Mouse (Mus musculus) retina, postnatal 7 days (tissue): ENCODE measurements around the gene Cpa1.
A peak's percentile ranks its signal among the peaks of the same experiment; 100 is the strongest.

Source experiments
- DNase-seq: peaks from one replicate; pipeline ENCODE4 v3.0.0-alpha.2; 2012; ENCODE audit warnings: low read depth, low spot score

Cpa1 gene

DNA sequence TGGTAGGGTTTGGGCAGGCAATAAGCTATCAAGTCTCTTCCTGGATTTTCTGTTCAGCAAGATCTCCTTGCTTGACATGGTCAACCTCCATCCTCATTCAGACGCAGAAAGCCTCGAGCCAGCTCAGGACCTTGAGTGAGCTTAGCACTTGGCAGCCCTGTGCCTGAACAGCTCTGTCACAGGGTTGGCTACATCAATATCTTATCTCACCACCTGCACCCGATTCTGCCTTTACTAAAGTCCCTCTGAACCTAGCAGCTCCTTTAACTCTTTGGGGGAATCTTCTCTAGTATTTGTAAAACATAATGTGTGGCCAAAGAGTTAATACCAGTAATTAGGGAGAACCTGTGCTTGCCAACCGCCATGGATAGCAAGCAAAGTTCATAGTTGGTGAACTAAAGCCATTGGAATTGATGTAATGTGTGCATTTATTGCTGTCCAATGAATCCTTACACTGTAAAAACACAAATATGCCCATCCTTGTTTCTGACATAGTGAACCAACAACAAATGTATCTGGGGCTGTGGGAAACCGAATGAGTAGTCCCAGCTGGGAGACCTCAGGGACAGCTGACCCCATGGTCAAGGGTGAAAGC, at the start of gene Cpa1:
Gene Cpa1 (plus strand): TSS at position 545 of the 595 bp plus-strand sequence.
- no peak for DNase-seq

DNA sequence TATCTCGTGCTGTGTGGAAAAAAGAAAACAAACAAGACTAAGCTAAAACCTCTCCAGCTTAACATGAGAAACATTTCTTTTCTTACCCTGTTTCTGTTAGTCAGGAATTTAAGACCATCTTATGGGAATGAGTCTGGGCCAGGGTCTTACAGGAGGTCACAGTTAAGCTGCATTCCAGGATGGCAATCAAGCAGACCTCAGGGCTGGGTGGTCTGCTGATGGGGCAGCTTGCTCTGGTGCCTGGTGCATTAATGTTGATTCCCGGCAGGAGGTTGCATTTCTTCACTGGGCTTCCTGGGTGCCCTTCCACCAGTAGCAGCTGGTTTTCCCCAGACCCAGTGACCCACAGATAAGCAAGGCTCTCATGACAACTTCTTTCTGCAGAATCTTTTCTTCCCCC, 49.2 kb upstream of the Cpa1 start:
- DNase-seq: no peak

GRCm38 (mm10) chr6:30591851-30592404, 47.1 kb upstream of the Cpa1 start:
- DNase-seq: no peak

GRCm38 (mm10) chr6:30592417-30592974, 46.5 kb upstream of the Cpa1 start:
- DNase-seq: no peak

- no peak for DNase-seq
Observed at GRCm38 (mm10) chr6:30594364-30594763, 44.7 kb upstream of the Cpa1 start.

GRCm38 (mm10) chr6:30596230-30596898, 42.7 kb upstream of the Cpa1 start:
- no peak for DNase-seq

GRCm38 (mm10) chr6:30600033-30600432, 39.0 kb upstream of the Cpa1 start:
- DNase-seq: no peak

DNA sequence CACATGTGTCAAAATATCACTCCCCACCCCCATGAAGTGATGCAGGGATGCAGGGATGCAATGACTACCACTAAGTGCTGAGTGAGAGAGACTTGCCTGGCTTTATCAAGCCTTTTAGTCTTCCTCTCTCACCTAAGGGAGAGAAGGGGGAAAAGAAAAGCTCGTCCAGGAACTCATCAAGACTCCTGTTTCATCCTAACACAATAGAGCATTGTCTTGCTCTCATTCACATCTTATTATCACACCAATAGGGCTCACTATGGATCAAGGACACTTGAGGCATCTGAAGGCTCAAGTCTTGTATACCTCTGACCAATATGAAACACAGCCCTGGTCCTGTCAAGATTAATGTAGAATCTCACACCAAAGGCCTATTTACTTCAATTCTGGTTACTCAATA, 38.0 kb upstream of the Cpa1 start:
- no peak for DNase-seq

GRCm38 (mm10) chr6:30604342-30604867, 34.6 kb upstream of the Cpa1 start:
- no peak for DNase-seq

GRCm38 (mm10) chr6:30605111-30605510, 33.9 kb upstream of the Cpa1 start:
- no peak for DNase-seq

- no peak for DNase-seq
Observed at GRCm38 (mm10) chr6:30605672-30606071, 33.3 kb upstream of the Cpa1 start.

DNA sequence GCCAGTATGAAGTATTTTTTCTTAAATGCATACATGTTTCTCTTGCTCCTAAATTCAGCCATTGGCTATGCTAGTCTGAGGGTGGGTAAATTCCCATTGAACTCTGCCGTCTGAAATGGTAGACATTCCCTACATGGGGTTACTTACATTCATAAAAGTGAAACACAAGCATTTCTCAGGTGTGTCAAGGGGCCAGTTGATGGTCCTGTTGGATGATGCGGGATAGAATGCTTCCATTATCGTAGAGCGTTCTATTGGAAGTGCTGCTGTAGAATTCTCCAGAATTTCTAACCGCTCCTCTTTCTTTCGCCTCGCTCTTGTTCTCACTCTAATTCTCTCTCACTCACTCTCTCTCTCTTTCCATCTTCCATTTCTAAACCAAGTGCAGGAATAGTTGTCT, 28.3 kb upstream of the Cpa1 start, which contains the start of gene Cpa5:
Gene Cpa5 (plus strand): TSS at position 301 of the 400 bp plus-strand sequence.
- no peak for DNase-seq

- no peak for DNase-seq
Observed at GRCm38 (mm10) chr6:30611212-30611611, 27.8 kb upstream of the Cpa1 start.

- no peak for DNase-seq
Observed at GRCm38 (mm10) chr6:30614251-30614650, 24.8 kb upstream of the Cpa1 start.

DNA sequence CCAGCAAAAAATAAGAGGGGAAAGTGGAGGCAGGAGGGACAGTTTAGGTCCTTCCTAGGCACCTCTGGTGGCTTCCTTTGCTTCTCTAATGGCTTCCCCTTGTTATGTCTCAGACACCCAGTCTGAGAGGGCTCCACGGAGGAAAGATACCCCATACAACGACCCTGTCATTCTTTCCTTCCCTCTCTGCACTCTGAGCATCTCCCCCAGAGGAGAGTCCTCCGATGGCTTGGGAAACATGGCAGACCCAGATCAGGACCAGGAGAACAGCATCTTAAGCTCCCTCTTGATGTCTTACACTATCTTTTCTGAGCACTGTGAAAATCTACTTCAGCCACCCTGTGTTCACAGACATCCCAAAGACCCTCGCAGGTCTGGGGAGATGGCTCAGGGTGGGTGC, 23.3 kb upstream of the Cpa1 start:
- no peak for DNase-seq

DNA sequence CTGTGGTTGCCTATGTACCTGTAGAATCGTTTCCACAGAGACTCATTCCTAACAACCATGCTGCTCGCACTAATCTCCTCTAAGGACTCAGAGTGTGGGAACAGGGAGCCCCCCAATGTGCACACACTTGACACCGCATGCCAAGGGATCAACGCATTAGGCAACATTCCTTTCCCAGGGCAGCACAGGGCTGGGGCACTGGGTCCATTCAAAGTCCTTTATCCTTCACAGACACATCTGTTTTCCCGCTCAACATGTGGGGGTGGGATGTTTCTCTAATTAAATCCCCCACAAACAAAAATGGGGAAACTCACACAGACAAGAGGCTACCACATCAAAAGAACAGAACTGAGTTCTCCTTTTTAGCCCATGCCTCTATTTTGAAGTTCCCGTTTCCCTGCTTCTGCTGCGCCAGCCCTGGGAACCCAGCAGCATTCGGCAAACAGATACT, 22.5 kb upstream of the Cpa1 start:
- no peak for DNase-seq

- DNase-seq: peak; percentile 23
Observed at GRCm38 (mm10) chr6:30617020-30617958, 21.7 kb upstream of the Cpa1 start.

DNA sequence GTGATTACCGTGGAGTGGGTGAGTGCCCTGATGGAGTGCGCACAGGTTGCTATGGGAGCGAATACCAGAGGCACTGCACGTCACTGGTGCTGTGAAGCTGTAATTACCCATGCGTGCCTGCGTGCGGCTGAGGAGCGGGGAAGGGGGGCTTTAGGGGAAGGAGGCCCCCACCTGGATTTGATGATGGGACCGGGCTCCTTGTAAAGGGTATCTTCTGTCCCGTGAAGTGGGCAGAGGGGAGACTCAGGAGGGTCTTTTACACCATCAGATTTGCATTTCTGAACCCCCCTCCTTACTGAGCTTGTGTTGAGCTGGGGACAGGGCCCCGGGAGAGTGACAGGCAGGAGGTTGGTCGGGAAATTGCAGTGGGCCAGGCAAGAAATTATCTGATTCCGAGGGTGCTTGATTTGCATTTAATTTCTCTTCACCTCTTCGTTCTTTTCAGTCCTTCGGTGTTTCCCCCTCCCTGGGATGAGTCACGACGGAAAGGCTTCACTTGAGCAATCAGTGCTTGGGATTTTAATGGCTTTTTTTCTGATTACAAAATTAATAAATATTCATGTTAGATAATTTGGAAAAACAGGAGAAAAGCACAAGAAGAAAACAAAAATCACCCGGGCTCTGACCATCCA, 20.9 kb upstream of the Cpa1 start:
- peak; percentile 20 for DNase-seq

DNA sequence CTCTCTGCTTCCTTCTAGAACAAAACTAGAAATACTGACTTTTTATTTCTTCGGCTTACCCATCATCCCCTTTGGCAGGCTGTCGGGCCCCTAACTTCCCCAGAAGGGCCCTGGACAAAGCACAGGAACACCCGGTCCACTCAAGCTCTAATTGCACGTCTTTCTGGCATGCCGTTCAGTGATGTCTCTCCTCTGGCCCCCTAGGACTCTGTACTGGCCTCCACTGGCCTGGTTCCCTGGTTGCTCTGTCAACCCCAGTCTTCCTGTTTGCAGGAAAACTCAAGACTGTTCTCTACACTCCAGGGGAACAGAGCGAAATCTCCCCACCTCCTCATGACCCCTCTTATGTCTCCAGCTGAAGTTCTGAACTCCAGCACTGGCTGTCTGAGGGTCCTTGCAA, 20.3 kb upstream of the Cpa1 start:
- no peak for DNase-seq

- DNase-seq: no peak
Observed at GRCm38 (mm10) chr6:30619606-30620005, 19.4 kb upstream of the Cpa1 start.

DNA sequence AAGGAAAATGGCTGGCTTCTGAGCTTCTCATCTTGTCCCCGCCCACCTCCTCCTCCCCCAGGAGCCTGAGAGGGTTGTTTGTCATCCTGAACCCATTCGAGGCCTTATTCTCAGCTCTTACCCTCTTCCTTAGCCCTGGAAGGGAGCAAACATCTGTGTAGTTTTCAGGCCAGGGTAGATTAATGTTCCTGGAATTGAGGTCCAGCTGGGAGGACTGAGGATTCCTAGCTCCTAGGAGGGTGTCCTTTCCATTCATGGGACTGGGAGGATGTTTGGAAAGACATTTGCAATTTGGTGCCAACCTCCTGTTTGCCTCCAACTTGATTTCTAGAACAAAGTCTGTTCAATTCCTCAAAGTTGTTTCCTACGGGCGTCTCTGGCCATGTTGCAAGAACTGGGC, 18.4 kb upstream of the Cpa1 start:
- DNase-seq: no peak
